Mouse (Mus musculus) urinary bladder, postnatal 25 days (tissue): ENCODE results near the gene Prox2.
"Not testable (repeated sequence)": the region's sequence is repeated elsewhere in the genome, so short reads cannot be mapped to it uniquely, and the experiment has no call there.

Source experiments
- DNase-seq: peaks from one replicate; pipeline ENCODE4 v3.0.0; 2022; ENCODE audit warnings: low spot score

The Prox2 gene

DNA sequence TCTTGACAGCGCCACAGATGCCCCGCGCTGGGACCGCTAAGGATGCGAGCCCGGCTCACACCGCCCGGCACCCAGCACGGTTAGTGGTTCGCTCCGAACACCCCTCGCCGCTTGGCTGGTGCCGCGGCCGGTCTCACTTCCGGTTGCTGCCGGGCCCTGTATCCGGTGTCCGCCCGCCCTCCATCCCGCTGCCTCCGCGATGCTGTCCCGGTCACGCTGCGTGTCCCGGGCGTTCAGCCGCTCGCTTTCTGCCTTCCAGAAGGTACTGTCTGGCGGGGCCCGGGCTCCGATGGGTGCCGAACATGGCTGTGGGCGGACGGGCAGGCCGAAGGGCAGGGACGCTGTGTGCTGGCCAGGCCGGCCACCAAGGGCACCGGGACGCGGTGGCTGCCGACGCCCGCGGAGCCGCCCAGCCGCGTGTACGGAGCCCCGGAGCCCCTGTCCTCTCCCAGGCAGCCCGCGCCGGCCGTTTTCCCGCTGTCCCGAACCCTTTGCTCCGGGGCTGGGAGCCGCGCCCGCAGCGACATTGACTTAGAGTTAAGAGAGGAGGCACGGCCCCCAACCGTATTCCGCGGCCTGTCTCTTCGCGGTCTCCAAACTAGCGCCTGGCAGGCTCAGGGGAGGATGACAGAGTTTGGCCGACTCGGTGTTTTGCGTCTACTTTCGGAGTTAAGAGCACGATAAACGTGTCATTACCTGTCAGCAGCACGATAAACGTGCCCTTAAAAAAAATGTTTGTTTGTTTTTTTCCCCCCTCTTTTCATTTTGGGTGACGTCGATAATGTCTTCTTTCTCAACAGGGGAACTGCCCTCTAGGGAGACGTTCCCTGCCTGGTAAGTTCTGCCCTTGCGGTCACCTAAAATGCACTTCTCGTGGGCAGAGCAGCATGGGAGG lies at the start of gene Prox2, which contains the start of gene Dlst:
TSS of gene Prox2 (minus strand) at position 62 of the 895 bp plus-strand sequence.
TSS of gene Dlst (plus strand) at position 136 of the 895 bp plus-strand sequence.
- DNase-seq, result peak; percentile 88

DNA sequence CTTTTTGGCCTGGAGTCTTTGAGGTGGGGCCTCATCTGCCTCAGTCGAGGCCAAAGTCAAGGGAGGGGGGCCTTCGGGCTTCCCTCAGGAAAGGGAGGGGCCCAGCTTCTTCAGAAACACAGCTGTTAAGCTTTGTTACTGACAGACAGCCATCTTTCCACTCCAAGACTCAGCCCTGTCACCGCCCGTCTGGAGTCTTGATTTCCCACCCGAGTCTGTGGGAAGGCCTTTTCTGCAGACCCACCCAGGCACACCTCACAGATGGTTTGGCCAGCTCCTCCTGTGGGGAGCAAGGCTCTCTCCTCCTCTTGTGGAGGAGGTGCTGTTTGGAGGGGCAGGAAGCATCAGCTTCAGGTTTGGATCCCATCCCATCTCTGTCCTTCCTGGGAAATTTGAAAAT lies 49.0 kb upstream of the Prox2 start:
- DNase-seq, result no peak

DNA sequence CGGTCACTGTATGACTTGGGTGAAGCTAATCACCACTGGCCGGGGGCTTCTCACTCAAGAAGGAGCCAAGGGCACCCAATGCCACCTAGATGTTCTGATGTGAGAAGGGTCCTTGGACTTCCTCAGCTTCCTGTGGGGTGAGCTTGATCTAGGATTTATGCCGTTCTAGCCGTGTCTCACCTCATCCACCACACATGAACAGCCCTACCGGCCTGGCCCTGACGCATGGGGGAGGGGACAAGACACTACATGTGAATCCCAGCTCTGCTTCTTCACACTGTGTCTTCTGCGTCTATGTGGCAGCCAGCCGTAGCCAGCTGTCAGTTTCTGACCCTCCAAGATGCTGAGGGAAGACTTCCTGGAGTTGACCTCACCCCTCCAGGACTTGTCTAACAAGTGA lies 48.2 kb upstream of the Prox2 start:
- no peak for DNase-seq

DNA sequence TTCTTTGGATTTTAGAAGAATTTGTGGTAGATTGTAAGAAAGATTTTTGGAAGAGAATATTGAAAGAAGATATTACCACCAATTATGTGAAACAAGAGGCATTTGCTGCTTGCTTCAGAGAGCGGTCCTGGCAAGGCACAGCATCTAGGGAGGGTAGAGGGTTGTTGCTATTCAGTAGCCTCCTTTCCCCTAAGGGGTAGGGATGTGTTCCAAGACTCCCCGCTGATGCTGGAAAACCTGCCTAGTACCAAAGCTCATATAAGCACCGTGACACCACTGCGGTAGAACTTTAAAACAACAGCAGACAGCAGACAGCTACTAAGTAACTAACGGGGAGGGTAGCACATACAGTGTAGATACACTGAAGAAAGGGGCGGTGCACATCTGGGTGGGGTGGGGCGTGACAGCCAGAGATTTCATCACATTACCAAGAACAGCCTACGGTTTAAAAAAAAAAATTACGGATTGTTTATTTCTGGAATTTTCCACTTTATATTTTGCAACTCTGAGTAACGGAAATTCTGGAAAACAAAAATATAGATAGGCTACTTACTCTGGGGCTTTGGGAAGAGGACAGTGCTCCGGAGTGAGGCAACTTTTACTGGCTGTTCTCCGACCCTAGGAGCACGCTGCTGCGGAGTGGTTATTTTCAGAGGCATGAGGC lies 47.4 kb upstream of the Prox2 start:
- no peak for DNase-seq

DNA sequence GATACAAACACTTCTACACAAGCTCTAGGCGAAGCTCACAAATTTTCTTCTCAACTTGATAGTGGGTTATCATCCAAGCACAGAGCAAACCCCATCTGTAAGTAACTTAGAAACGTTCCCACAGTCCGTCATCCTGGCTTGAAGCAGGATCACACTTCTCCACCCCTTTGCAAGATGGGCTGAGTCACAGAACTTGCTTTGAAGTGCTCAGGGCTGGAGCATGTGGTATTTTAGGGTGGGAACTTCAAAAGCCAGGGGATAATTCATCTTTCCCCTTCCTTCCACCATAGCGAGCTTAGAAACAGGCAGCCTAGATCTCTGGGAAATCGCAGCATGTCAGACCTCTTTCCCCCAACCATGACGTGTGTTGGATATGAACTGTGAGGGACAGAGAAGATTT lies 45.8 kb upstream of the Prox2 start:
- DNase-seq, result no peak

DNA sequence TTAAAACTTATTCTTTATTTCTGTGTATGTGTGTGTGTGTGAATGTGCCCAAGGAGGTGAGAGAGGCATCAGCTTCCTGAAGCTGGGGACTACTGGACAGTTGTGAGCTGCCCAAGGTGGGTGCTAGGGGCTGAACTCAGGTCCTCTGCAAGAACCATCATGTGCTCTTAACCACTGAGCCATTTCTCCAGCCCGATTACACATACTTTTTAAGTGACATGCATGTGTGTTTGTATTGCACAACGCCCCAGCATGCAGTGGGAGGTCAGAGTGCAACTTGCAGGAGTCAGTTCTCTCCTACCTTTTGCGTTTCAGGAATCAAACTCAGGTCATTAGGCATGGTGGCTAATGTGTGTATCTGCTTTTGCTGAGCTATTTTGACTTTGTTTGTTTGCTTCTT lies 42.5 kb upstream of the Prox2 start:
- DNase-seq, result no peak

DNA sequence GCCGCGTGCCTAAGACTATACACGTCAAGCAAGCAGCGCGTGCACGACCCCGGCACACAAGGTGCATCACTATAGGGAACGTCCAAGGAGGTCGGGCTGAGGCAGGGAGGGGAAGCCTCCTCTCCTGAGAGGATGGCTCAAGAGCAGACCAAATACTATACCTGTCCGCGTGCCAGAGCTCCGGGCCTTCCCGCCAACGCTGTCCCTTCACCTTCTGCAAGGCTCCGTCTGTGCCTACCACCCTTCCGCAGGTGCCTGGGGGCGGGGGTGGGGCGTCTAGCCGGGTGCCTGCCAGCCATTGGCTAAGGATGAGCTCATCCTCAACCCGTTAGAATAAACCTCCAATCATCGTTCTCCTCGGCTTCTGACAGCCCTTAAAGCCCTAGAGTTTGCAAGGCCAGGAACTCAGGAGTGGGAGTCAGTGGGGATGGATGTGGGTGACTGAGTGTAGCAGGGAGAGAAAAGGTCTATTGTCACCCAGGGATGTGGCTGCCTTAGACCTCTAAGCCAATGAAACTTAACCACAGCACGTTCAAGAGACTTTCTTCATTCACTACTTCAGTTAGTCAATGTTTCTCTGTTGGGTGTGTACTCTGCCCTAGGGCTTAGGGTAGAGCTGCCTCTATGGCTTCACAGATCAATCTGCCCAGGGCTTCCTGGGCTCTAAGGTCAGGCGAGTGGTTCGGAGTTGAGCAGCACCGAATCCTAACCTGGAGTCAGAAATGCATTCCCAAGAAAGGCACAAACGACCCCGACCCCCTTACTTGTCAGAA lies 40.6 kb upstream of the Prox2 start, which contains the start of gene Rps6kl1:
TSS of gene Rps6kl1 (minus strand) at position 263 of the 773 bp plus-strand sequence.
- DNase-seq, result no peak

DNA sequence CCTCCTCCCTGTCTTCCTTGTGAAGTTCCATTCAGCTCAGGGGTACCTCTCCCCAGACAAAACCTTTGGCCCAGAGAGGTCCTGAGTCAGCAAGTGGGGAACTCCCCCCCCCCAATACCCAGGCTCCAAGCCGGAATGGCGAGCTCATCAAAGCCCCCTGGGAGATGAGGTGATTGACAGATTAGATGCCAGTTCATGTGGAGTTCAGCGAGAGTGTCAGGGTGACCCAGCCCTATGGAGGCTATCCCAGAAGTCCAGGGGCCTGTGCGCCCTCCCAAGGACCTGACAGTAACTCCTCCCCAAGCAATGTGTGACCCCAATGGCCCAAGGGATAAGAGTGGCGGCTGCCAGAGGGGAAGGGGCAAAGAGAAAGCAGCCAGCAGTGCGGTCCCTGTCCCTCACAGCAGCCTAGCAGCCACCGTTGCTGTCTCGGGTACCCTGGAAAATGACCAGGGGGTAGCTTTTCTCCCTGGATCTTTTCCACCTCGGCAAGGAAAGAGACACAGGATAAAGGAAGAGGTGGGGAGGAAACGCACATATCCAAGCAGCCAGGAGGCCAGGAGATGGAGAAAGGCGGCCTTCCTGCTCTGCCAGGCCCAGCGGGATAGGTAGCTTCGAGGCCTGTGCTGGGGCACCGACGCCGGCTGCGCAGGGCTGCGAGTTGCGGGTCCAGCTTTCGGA lies 39.9 kb upstream of the Prox2 start:
- DNase-seq, result no peak

DNA sequence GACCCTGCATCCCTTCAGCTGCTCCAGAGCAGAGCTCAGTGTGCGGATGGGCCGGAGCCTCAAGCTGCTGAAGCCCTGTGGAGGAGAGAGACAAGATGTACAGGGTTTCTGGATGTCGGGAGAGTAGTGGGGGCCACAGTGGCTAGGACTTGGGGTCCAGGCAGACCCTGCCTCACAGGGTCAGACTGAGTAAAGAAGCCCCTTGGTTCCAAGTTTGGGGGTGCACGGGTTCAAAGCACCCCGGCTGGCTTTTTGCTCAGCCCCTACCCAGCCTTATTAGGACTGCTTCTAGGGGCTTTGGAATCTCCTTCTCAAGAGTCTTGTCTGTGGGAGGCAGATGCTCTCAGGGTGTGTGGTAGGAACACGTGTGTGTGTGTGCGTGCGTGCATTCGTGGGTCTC lies 36.3 kb upstream of the Prox2 start:
- DNase-seq, result no peak

DNA sequence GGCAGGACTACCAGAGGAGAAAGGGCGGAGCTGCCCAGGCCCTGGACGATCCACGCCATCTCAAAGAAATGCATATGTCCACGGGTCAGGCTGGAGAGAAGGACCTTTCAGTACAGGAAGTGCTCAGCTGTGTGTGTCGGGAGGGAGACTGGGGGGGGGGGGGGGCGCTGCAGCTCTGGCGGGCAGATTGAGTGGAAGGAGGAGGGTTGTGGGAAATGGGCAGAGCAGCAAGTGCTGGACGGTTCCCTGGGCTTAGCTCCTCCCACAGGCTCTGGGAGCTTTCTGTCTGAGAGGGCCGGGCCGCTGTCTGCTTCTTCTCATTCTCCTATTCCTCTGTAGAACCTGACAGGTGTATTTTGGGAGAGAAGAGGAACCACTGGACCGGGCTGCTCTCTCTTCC lies 35.8 kb upstream of the Prox2 start:
- no peak for DNase-seq

DNA sequence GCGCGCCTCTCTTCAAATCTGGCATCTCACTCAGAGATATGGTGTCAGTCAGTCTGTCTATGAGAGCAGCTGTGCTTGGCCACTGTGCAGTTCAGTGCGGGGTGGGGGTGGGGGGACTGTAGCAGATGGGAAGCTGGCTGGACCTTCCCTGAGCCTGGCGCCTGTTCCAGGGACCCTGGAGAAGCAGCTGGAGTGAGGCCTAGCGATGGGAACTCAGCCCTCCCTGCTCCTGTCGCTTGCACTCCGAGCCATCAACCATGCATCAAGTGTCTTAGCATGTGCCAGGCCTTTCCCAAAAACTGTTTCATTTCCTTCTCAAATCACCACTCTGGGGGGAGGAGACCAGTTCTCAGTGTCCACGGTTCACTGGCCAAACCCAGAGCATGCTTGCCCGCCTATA lies 35.1 kb upstream of the Prox2 start:
- DNase-seq, result no peak

DNA sequence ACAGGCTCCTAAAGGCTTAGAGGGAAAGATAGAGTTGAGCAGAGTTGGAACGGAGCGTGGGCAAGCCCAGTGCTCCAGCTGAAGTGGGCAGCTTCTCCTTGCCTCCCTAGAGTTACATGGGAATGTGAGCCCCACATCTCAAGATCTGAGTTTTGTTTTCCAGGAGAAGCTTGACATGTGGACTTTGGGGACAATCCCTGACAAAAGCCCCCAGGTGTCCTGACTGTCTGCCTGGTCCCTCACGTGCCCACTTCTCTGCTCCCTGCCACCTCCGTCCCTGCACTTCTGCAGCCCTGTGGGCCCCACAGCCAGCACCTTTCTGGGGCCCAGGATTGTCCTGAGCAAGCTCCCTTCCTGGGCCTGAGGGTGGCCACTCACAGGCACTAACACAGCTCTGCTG lies 34.3 kb upstream of the Prox2 start:
- no peak for DNase-seq

DNA sequence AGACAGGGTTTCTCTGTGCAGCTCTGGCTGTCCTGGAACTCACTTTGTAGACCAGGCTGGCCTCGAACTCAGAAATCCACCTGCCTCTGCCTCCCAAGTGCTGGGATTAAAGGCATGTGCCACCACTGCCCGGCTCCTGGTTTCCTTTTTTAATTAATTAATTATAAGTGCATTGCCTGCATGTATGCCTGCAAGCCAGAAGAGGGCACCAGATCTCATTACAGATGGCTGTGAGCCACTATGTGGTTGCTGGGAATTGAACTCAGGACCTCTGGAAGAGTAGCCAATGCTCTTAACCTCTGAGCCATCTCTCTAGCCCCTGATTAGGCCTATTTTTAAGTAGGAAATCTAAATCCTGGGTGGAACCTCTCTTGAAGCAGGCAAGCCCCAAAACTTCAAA lies 33.7 kb upstream of the Prox2 start:
- DNase-seq, result not testable (repeated sequence)

DNA sequence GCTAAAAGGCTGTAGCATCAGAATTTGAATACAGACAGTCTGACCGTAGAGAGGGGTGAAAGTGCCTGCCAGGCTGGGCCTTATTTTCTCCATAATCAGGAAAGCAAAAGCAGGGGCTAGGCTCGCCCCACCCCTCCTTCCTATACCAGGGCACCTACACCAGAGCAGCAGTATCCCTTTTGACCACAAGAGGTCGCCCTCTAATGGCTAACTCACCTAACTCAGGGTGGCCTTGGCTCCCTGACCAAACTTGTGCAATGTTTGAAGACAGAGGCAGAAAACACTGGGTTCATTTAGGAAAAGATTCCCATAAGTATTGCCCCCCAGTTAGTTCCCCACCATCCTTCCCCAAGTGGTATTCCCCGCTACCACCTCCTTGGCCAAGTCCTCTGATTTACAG lies 32.2 kb upstream of the Prox2 start:
- DNase-seq, result peak; percentile 84

DNA sequence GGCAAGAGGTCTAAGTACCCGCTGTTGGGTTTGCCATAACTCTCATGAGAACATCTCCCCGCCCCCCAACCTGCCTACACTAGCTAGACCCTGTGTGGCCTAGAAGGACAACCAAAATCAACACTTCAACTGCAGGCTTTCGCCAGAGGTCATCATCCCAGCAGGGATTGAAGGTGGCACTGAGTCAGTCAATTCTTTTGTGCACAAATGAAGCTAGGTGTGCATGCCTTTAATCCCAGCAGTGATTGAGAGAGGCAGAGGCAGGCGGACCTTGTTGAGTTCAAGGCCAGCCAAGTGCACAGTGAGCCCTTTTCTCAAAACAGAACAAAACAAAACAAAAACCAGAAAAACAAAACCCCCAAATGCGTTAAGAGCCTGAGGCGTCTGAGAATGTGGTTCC lies 30.5 kb upstream of the Prox2 start:
- no peak for DNase-seq

DNA sequence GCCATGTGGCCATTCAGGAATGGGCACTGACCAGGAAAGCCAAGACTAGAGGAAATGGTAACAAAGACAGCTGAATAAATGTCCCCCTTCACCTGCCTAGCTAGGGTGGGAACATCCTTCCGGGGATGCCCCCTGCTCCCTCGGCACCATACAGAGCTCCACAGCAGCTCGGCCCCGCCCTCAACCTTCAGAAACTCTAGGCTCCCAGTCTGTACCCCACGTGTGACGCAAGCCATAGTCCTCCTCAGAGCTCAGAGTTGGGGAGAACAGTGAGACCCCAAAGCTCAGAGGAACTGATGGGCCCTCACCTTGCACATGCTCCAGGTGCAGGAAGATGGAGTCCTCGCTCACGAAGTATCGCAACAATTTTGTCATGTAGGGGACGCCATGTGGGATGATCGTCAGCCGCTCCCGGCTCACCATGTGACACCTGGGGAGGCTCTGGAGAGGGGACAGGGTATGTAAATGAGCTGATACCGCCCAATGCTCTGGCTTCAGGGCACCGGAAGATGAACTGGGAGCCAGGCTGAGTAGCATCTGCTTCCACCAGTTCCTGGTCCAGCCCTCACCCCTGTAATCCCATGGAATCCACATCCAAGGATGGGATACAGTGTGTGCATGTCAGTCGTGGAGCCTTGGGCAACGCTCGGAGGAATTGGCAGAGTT lies 29.6 kb upstream of the Prox2 start:
- DNase-seq, result no peak

DNA sequence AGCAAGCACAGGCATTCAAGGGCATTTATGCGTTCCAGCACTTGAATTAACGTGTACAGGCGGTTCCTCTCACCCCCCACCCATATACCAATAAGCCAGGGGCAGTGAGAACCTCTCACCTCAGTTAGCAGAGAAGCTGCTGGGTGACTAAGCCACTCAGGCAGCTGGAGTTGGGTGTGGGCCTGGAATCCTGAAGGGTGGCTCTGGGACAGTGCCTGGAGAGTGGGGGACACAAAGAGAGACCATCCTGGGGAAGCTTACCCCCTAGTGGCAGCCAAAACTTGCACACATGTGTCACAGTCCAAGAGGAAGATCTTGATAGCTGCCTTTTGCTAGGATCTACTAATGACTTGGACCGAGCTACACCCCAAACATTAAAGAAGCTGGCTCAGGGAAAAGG lies 26.1 kb upstream of the Prox2 start:
- no peak for DNase-seq

DNA sequence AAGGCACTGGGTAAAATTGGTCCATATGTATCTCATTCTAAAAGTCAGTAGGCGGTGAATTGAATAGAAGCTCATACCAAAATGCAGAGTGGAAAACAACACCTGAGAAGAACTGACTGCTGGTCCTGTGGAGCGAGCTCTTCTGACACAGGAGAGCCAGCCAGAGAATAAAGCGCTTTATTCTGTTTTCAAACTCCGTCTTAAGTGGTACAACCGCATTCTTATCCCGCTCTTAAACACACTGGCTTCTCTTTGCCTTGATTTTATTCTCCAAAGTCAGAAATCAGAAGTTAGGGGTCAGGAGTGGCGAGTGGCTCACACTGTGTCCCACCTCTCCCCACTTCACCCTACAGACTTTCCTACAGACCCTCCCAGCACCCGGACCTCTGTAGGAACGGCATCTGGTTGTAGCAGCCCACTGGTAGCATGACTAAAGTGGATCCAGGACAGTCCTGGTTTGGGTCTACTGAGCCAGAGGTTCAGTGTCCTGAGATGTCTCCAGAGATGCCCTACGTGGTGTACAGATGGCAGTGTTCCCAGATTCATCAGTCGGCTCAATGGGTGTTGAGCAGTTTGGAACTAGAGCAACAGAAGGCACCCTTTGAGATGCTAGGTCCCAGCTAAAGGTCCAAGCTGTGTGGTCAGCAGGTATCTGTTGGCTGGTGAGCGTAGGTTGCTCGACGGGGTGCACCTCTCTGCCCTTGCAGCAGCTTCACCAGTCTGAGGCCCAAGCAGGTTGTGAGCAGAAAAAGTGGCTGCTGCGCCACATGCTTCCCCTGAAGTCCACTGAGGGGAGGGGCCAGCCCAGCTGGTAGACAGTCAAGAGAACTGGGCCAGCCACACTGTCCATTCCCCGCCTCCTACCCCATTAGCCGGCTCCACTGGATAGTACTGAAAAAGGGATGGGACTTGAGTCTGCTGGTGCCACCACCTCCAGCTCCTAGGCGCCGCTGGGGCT lies 25.2 kb upstream of the Prox2 start:
- DNase-seq, result no peak

DNA sequence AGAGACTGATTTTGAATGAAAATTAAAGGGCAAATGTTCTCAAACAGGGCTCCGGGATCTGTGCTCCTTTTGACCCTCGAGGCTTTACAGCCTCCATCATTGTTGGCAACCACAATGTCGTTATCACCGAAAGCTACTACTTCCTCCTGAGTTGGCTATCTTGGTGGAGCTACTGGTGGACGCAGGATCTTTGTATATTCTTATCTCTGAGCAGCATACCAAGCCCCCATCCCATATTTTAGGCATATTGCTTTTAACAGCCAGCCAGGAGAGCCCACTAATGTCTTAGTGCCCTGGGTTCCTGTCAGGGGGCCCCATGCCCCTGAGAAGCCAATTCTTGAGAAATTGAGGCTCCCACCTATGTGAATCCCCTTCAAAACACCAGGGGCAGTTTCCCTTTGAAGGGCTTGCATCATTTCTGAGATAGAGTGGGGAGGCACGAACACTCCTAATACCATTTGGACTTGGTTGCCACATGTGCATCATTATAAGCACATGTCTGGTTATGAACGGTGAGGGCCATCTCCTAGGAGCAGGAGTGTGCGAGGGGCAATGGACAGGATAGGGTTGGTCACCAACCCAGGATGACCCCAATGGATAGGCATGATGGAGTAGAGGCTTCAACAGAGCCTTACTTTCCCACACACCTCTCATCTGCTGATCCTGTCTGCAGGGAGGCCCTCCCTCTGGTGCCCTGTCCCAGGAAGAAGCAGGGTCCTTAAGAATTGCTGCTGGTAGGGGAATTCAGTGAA lies 23.7 kb upstream of the Prox2 start:
- no peak for DNase-seq

DNA sequence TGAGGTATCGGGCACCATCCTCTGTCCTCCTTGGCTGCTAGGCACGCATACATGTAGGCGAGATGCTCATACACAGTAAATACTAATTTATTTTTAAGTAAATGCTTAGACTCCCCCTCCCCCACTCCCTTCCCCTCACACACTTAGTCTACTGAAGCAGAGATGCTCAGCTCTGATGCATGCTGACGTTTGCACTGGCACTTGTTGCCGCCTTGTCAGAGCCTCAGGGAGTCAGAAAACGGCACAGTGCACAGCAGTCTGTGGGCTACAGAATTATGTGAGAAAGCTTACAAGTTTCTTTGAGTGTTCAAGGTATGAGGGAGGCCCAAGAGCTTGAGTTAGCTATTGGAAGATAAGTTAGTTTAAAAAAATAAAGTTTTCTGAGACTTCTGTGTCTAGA lies 20.8 kb upstream of the Prox2 start:
- DNase-seq, result no peak
